Mouse (Mus musculus): ENCODE measurements around the gene Tjp1.

- TF ChIP-seq CTCF (IDR thresholded peaks at IDR 0.05; ENCODE audit: control insufficient read depth, insufficient read depth, insufficient read length) = no peak
- no peak for TF ChIP-seq USF1 (IDR thresholded peaks at IDR 0.05; ENCODE audit: low read depth)
- no peak for TF ChIP-seq MAX (IDR thresholded peaks at IDR 0.05)
- TF ChIP-seq MYOD1 (IDR thresholded peaks at IDR 0.05; ENCODE audit: control insufficient read depth, insufficient read length, low read depth) = no peak
- TF ChIP-seq MYOG (IDR thresholded peaks at IDR 0.05; ENCODE audit: control insufficient read depth, extremely low read depth, insufficient read length) = no peak
- TF ChIP-seq CEBPB (IDR thresholded peaks at IDR 0.05; ENCODE audit: low read depth) = no peak
Measured at GRCm38 (mm10) chr7:65466137-65466536, 61.4 kb downstream of the Tjp1 start.
